Mouse (Mus musculus) E14TG2a.4 (cell line): Measurements from ENCODE around the gene Dexi.

Source experiments
- H3K27me3 ChIP-seq: 2 replicates; pipeline ENCODE4 v1.6.1; 2014; ENCODE audit warnings: low read length, control low read depth; ENCODE audit not compliant: insufficient read depth
- H3K36me3 ChIP-seq: 2 replicates; pipeline ENCODE4 v1.6.1; 2014; ENCODE audit warnings: low read length, control low read depth; ENCODE audit not compliant: insufficient read depth
- H3K4me1 ChIP-seq: replicated peaks from 2 replicates; pipeline ENCODE4 v1.6.1; 2014; ENCODE audit warnings: low read depth, low read length, control low read depth
- H3K4me3 ChIP-seq: replicated peaks from 2 replicates; pipeline ENCODE4 v1.5.1; 2014; ENCODE audit warnings: mild to moderate bottlenecking, low read length
- H3K9me3 ChIP-seq: 2 replicates; pipeline ENCODE4 v1.6.1; 2014; ENCODE audit warnings: low read length, control low read depth
- CTCF ChIP-seq: conservative IDR thresholded peaks from 2 replicates; pipeline ENCODE4 v1.5.1; 2014; ENCODE audit warnings: low read length
- NANOG ChIP-seq: IDR thresholded peaks from 2 replicates; pipeline ENCODE4 v1.6.1; 2014; ENCODE audit warnings: borderline replicate concordance, low read length, mixed read lengths
- POU5F1 ChIP-seq: IDR thresholded peaks from 2 replicates; pipeline ENCODE4 v1.6.1; 2014; ENCODE audit warnings: low read length, borderline replicate concordance

The Dexi gene

GRCm38 (mm10) chr16:10486993-10487392 lies 55.9 kb downstream of the Dexi start:
- H3K27me3 ChIP-seq: peaks cover 61% of the 10 kb centered on the region
- H3K9me3 ChIP-seq: no peaks in the 10 kb centered on the region
- no peak overlapping the region for H3K4me3 ChIP-seq
- H3K36me3 ChIP-seq: no peaks in the 10 kb centered on the region
- no peak for TF ChIP-seq NANOG
- no peak for TF ChIP-seq POU5F1
- TF ChIP-seq CTCF: no peak
- H3K4me1 ChIP-seq: peaks cover 13% of the 10 kb centered on the region

GRCm38 (mm10) chr16:10482343-10482742 lies 60.5 kb downstream of the Dexi start:
- H3K9me3 ChIP-seq: no peaks in the 10 kb centered on the region
- peaks cover 36% of the 10 kb centered on the region for H3K27me3 ChIP-seq
- peaks cover 4% of the 10 kb centered on the region; the same call in 1 of the 2 replicates for H3K4me1 ChIP-seq
- TF ChIP-seq CTCF: no peak
- TF ChIP-seq POU5F1: no peak
- no peak for TF ChIP-seq NANOG
- no peak overlapping the region for H3K4me3 ChIP-seq
- no peaks in the 10 kb centered on the region for H3K36me3 ChIP-seq

GRCm38 (mm10) chr16:10479857-10480256 lies 63.0 kb downstream of the Dexi start, which contains the start of gene Ciita:
Gene Ciita, plus strand, starts transcription at chr16:10480059.
- Histone ChIP-seq H3K36me3 (no peaks in the 10 kb centered on the region), H3K4me3 (no peak within 1 kb of the TSS), H3K9me3 (no peaks in the 10 kb centered on the region), H3K27me3 (peaks cover 28% of the 10 kb centered on the region), H3K4me1 (peaks cover 4% of the 10 kb centered on the region; the same call in 1 of the 2 replicates)
- no peak for TF ChIP-seq POU5F1
- no peak for TF ChIP-seq CTCF
- TF ChIP-seq NANOG: no peak

GRCm38 (mm10) chr16:10475919-10476318 lies 66.9 kb downstream of the Dexi start:
- Histone ChIP-seq H3K4me1 (peaks cover 11% of the 10 kb centered on the region), H3K27me3 (peaks cover 9% of the 10 kb centered on the region; the same call in 1 of the 2 replicates), H3K4me3 (no peak overlapping the region), H3K9me3 (no peaks in the 10 kb centered on the region), H3K36me3 (no peaks in the 10 kb centered on the region)
- no peak for TF ChIP-seq CTCF
- TF ChIP-seq POU5F1: no peak
- no peak for TF ChIP-seq NANOG

- Histone ChIP-seq H3K4me3 (no peak overlapping the region), H3K27me3 (0 out of 2 replicates have a peak, but pooled peaks cover 1% of the 10 kb centered on the region), H3K36me3 (no peaks in the 10 kb centered on the region), H3K9me3 (no peaks in the 10 kb centered on the region), H3K4me1 (peaks cover 11% of the 10 kb centered on the region)
- TF ChIP-seq POU5F1 (no peak), CTCF (no peak), NANOG (no peak)
Observed at GRCm38 (mm10) chr16:10474956-10475355, 67.9 kb downstream of the Dexi start.

GRCm38 (mm10) chr16:10471950-10472349 lies 70.9 kb downstream of the Dexi start:
- Histone ChIP-seq H3K9me3 (peaks cover 11% of the 10 kb centered on the region), H3K4me1 (peaks cover 19% of the 10 kb centered on the region), H3K27me3 (no peaks in the 10 kb centered on the region), H3K4me3 (no peak overlapping the region), H3K36me3 (no peaks in the 10 kb centered on the region)
- TF ChIP-seq CTCF (no peak), NANOG (no peak), POU5F1 (no peak)

GRCm38 (mm10) chr16:10468201-10468600 lies 74.7 kb downstream of the Dexi start:
- Histone ChIP-seq H3K36me3 (no peaks in the 10 kb centered on the region), H3K27me3 (no peaks in the 10 kb centered on the region), H3K4me3 (no peak overlapping the region), H3K4me1 (peaks cover 25% of the 10 kb centered on the region), H3K9me3 (peaks cover 18% of the 10 kb centered on the region)
- TF ChIP-seq NANOG (no peak), POU5F1 (no peak), CTCF (no peak)

GRCm38 (mm10) chr16:10467391-10468107 lies 75.3 kb downstream of the Dexi start:
- Histone ChIP-seq H3K9me3 (peaks cover 18% of the 10 kb centered on the region), H3K4me1 (peaks cover 25% of the 10 kb centered on the region), H3K27me3 (no peaks in the 10 kb centered on the region), H3K36me3 (no peaks in the 10 kb centered on the region), H3K4me3 (no peak overlapping the region)
- TF ChIP-seq NANOG: no peak
- TF ChIP-seq CTCF: no peak
- TF ChIP-seq POU5F1: no peak

GRCm38 (mm10) chr16:10465011-10465681 lies 77.7 kb downstream of the Dexi start:
- Histone ChIP-seq H3K27me3 (peaks cover 4% of the 10 kb centered on the region; the same call in 1 of the 2 replicates), H3K4me3 (no peak overlapping the region), H3K4me1 (peaks cover 18% of the 10 kb centered on the region), H3K36me3 (no peaks in the 10 kb centered on the region), H3K9me3 (peaks cover 18% of the 10 kb centered on the region)
- no peak for TF ChIP-seq NANOG
- no peak for TF ChIP-seq CTCF
- no peak for TF ChIP-seq POU5F1
